Mouse (Mus musculus): ENCODE data around the gene Dnase2b.

The Dnase2b gene

DNA sequence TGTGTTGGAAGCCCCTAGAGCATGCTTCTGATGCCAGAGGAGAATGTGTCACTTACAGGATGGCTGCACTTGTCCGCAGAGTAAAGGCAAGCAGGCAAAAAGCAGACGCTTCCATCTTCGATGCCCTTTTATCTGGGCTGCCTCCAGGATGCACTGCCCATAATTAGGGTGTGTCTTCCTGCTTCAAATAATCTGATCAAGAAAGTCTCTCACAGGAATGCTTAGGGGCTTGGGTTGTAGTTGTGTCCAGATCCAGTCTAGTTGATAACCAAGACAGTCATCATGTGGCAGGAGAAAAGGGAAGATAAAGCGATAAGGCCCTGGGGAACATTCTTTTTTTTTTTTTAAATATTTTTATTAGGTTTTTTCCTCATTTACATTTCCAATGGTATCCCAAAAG lies at the start of gene Dnase2b:
Gene Dnase2b, minus strand, starts transcription at position 101 of the 400 bp plus-strand sequence.
- no peak for DNase-seq

- no peak for DNase-seq
These were observed 46.5 kb upstream of the Dnase2b start for GRCm38 (mm10) chr3:146661907-146662306.

- DNase-seq: no peak
These were observed 45.6 kb upstream of the Dnase2b start for GRCm38 (mm10) chr3:146661001-146661400.

GRCm38 (mm10) chr3:146659321-146659720 lies 43.9 kb upstream of the Dnase2b start:
- DNase-seq: peak; percentile 78

DNA sequence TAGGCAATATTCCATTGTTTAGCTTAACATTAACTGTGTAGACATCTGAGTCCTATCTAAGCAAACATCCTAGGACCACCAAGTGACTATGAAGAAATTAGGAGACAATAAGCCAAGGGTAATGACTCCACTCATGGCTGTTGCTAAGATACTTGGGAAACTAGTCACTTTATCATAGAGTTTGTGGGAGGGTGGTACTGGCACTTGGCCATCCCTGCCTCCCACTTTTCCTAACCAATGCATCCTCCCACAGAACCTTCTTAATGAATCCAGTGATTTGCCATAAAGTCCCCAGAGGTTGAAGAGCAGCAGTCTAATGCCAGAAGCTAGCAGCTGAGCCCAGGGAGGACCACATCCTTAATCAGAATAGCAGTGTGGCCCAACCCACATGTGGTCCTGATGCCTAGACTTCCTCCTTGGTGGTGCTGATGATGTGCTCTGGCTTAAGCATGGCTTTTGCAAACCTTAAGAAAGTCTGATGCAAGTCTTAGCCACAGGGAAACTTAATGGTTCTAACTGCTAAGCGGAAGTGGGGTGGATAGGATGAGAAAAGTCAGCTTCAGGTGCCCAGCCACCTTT lies 42.8 kb upstream of the Dnase2b start:
- no peak for DNase-seq

GRCm38 (mm10) chr3:146657433-146657832 lies 42.0 kb upstream of the Dnase2b start:
- DNase-seq: no peak

DNA sequence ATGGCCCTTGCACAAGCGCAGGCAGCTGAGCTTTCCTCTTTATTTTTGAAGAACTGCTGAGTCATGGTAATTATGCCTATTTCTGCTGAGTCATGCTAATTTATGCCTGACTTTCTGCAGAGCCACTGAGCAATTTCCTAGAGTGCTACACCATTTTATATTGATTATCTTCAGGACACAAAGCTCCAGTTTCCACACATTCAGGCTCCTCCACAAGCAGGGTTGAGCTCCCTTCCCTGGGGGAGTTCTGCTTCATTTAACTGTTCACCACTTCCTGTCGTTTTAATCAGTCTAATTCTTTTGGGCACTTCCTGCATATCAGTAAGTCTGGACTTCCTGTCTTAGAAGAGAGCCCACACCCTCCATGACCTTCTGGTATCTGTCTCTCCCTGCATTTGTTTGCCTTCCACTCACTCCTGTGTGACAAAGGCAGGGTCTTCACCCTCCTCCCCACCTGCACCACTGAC lies 39.7 kb upstream of the Dnase2b start:
- DNase-seq: no peak

GRCm38 (mm10) chr3:146653692-146654091 lies 38.3 kb upstream of the Dnase2b start:
- no peak for DNase-seq

GRCm38 (mm10) chr3:146652431-146652830 lies 37.0 kb upstream of the Dnase2b start:
- DNase-seq: no peak

- no peak for DNase-seq
These were observed 35.8 kb upstream of the Dnase2b start, which contains the start of gene 4930503B20Rik for GRCm38 (mm10) chr3:146651217-146651616. TSS of gene 4930503B20Rik (minus strand) at chr3:146651317.

DNA sequence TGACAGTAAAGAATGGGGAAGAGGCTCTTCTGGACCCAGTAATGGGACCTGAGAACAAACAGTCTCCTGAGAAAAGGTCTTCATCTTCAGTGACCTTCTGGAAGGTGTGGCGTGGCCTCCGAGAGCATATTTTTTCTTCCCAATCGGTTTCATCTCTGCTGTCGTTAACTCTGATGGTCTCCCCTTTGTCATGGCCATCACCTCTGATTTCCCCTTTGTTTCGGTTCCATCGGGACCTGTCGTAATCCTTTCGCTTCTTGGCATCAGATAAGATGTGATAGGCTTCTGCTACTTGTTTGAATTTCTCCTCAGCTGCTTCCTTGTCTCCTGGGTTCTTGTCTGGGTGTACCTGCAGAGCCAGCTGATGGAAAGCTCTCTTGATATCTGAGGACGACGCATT lies 35.3 kb upstream of the Dnase2b start:
- DNase-seq: no peak

- DNase-seq: no peak
These were observed 34.0 kb upstream of the Dnase2b start for GRCm38 (mm10) chr3:146649311-146649894.

GRCm38 (mm10) chr3:146641818-146642427 lies 26.5 kb upstream of the Dnase2b start:
- DNase-seq: no peak

DNA sequence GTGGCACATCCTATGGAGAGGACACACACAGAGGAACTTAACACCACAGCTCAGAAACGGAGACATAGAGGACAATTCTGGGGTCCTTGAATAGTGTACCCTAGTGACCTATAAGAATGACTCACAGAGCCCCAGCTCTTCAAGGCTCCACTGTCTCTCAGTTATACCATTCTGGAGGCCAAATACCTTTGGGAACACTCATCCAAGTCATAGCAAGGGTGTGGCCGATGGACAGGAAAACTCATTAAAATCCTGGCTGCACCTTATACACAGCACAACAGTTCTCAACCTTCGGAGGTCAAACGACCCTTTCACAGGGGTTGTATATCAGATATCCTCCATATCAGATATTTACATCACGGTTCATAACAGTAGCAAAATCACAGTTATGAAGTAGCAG lies 17.1 kb upstream of the Dnase2b start:
- DNase-seq: no peak

- no peak for DNase-seq
These were observed 13.0 kb upstream of the Dnase2b start for GRCm38 (mm10) chr3:146628227-146628982.

- DNase-seq: no peak
These were observed 10.4 kb upstream of the Dnase2b start for GRCm38 (mm10) chr3:146625766-146626165.

DNA sequence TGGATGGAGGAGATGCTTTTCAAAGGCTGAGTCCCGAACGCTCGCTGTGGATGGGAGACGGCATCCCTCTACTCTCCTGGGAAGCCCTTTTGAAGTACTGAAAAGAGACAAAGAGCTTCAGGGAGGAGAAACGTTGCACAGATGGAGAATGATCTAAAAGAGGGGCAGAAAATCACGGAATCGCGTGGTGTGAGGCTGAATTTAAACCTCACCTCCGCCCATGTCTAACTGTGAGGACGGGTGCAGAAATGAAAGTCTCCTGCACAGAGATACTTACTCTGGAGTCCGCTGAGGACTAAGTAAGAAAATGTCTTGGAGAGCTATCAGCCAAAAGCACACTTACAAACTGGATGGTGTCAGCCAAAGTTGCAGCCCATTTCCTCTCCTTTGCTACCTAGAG lies 6.6 kb upstream of the Dnase2b start:
- no peak for DNase-seq

DNA sequence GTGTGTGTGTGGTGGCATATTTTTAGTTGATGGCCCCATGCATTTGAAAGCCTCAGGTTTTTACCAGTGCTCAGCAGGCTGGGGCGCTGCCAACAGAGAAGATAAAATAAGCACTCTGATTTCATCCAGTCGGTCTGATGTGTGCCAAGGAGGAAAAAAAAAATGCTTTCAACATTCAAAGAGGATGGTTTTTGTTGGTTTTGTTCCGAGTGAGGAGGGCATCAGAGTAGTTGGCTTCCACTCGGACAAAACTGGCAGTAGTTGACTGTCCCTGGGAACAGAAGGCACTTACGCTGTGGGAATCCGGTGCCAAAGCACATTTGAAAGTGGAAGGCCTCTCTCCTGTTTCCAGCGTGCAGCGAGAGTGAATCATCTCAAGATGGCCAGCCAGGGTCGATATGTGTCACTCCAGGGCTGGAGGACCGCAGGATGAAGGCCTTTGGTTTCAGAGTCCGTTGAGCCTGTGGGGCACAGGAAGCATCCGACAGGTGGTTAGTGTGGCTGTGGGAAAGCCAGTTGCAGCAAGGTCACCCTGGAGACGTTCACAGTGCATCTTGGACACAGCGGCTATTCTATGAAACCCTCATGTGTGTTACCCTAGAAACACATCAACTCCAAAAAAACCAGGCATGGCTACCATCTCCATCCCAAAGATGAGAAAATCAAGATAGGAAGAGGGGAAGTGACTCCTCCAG lies 5.3 kb upstream of the Dnase2b start:
- peak; percentile 90 for DNase-seq

GRCm38 (mm10) chr3:146620101-146620500 lies 4.7 kb upstream of the Dnase2b start:
- DNase-seq: no peak

DNA sequence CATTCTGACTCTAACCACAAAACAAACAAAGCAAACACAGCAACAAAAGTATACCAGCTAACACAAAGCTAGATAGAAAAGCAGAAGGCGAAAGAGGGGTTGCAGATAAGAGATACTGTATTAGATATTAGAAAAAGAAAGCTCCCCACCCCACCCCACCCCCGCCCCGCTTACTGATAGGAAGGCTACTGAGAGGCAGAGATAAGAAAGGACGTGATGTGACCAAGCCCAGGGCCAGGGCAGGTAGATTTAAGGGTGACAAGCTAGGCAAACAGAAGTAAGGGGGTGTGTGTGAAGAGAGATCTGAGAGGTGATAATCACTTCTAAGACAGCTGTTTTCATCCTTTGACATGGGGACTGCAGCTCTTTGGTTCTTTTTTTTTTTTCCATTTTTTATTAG lies 3.0 kb upstream of the Dnase2b start:
- no peak for DNase-seq

DNA sequence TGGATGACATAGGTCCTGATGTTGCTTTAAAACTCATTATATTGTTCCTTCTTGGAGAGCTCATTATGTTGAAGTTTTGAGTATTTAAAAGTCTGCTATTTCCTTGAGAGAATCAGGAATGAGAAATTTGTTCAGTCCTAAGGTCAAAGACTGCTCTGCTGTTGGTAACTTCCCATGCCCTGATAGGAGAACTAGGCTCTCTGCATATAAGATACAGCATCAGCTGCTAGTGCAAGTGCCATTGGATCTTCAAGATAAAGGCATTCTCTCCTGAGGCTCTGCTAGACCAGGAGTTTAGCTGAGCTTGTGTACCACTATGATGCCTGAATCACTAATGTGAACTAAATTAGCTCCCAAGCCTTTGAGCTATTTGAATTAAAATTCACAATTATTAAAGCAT lies 2.5 kb upstream of the Dnase2b start:
- DNase-seq: no peak

GRCm38 (mm10) chr3:146616533-146617283 lies 1.3 kb upstream of the Dnase2b start:
- no peak for DNase-seq

Measured in cerebellum, adult 9-10 months (tissue).